Mouse (Mus musculus) testis, postnatal 14 days (tissue): ENCODE results near the gene Dnmbp.
A peak's percentile ranks its signal among the peaks of the same experiment; 100 is the strongest.
"Not testable (repeated sequence)": the region's sequence is repeated elsewhere in the genome, so short reads cannot be mapped to it uniquely, and the experiment has no call there.

ENCODE experiments used
- DNase-seq: peaks from one replicate; pipeline ENCODE4 v3.0.0; 2021; ENCODE audit warnings: low spot score

Dnmbp gene

DNA sequence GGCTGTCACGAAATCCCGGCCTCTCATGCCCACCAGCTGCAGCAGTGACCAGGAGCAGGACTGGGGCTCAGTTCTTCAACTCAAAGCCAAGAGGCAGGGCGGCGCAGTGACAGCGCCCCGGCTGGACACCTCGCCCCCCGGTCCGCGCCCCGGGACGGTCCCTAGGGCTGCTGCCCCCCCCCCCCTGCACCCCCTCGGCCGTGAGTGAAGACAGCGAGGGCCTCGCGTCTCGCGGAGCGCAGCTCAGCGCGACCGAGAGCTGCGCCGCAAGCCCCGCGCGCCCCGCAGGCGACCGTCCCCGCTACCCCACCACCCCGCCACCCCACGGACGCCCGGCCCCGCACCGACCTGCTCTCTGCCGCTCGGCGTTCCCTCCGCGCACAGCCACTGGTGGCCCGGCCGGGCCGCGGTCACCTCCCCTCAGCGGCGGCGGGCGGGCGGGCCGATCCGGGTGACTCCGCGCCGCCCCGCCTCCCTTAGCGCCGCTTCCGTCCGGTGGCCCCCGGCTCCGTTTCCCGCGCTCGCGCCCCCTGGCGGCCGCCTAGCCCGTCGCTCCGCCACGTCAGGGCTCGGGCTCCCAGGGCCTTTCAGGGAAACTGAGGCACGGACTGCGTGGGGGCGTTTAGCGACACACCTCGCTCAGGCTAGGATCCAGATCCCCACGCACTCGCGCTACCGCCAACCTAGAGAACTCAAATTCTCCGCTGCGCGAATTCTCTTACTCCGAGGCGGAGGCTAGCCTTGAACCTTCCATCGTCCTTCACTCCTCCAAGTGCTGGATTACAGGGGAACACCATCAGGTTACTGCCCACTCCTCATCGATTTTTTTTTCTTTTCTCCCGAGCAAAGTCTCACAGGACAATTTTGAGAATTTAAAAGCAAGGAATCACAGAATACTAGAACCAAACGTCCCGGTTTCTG lies at the start of gene Dnmbp:
Gene Dnmbp (minus strand): TSS at position 423 of the 921 bp plus-strand sequence.
- peak; percentile 82 for DNase-seq

- no peak for DNase-seq
Measured at GRCm38 (mm10) chr19:43986069-43986794, 46.2 kb upstream of the Dnmbp start, which contains the start of gene Cpn1. Gene Cpn1, minus strand, starts transcription at chr19:43986556.

DNA sequence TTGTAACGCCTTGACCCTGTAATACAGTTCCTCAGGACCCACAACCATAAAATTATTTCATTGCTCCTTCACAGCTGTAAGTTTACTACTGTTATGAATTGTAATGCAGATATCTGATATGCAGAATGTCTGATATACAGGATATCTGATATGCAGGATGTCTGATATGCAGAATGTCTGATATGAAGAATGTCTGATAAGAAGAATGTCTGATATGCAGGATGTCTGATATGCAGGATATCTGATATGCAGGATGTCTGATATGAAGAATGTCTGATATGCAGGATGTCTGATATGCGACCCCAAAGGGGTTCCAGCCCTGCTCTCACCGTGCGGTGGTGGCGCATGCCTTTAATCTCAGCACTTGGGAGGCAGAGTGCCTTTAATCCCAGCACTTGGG lies 42.0 kb upstream of the Dnmbp start:
- DNase-seq, result no peak

GRCm38 (mm10) chr19:43980711-43981110 lies 40.7 kb upstream of the Dnmbp start:
- no peak for DNase-seq

DNA sequence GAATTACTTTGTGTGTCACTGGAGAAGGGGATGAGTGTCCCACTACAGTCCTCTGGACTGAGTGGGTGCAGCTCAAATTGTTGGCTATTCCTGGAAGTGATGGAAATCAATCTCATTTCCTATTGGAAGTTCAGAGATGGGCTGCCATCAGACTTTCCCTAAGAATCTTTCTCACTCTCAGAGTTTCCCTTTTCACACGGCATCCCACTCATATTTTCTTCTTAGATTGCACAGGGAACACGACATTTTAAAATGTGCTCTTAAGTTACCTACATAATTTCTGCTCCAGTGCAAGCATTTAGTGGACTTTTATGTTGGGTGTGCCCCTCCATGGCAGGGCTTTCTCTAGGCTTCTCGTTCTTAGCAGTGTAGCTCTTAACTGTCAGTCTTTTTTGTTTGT lies 37.8 kb upstream of the Dnmbp start:
- DNase-seq, result no peak

- no peak for DNase-seq
Measured at GRCm38 (mm10) chr19:43976661-43977060, 36.7 kb upstream of the Dnmbp start.

DNA sequence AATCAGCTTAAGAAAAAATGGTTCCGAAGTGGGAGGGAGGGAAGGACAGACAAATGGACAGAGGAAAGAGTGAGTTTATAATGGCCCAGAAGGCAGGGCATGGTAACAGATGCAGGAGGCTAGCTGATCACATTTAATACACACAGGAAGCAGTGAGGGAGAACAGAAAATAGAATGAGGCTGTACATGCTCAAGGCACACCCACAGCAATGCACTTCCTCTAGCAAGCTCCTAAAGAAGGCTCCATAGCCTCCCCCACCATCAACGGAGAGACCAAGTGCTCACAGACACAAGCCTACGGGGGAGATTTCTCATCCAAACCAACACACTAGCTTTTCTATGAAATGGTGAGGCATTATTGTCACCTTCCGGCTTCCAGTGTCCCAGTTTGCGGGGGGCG lies 34.2 kb upstream of the Dnmbp start:
- DNase-seq, result no peak

DNA sequence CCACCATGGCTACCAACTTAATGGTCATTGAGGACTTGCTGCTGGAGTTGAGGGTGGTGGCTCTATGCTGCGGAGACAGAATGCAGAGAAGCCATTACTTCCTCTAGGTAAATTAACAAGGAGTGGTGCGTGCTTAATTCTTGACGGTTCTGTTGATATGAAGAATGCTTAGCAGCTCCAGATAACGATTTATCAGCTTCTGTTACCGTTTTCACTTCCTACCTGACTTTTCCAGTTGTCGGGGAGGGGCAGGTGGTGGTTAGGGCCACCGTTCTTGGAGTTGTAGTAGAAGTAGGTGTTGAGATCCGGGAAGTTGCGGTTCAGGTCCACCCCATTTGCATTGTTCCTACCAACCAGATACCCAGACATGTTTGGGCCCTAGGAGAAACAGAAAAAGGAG lies 33.7 kb upstream of the Dnmbp start:
- no peak for DNase-seq

DNA sequence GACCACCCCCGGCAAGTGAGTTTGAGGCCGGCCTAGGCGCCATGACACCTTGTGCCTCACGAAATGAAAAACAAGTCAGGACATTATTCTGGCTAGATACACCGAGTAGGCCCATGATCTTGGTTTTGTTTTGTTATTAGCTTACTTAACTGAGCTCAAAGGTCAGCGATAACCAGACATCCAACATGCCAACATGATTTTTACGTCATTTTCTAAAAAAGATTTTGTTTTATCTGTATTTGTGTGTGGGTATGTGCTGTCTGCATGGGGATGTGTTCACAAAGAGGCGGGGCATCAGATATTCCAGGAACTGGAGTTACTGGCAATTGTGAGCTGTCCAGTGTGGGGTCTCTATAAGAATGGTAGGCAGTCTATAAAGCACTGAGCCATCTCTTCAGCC lies 32.1 kb upstream of the Dnmbp start:
- no peak for DNase-seq

DNA sequence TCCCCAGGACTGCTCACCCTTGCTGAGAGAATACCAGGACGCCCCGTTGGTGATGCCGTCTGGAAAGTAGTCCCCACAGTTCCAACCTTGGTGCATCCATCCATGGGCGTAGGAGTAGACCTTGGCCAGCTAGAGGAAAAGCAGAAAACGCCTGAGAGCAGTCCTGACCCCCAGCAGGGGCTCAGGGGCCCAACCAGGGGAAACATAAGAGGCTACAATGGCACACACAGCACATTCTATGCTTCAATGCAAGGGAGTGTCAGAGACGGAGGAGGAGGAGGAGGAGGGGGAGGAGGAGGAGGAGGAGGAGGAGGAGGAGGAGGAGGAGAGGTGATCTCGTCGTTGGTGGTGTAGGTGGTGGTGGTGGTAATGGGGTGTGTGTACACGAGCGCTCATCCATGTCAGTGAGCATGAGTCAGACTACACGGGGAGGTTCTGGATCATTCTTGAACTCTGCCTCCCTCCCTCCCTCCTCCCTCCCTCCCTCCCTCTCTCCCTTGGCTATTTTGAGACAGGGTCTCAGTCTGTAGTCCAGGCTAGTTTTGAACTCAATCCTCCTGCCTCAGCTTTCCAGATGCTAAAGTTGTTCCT lies 28.5 kb upstream of the Dnmbp start:
- no peak for DNase-seq

DNA sequence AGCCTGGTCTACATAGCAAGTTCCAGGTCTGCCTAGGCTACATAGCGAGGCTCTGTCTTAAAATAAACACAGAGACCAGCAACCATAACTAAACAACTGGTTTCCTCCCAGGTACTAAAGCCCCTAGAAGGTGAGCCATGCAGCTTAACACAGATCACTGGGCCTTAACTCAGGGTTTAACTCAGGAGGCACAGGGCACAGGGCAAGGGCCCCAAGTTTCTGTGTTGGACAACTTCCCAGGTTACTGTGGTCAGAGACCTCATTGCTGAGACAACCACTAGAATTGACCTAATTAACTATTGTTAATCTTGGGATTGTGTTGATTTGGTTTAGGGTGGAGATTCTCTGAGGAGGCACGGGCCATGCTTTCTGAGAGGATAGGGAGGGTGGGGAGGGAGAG lies 26.5 kb upstream of the Dnmbp start:
- no peak for DNase-seq

DNA sequence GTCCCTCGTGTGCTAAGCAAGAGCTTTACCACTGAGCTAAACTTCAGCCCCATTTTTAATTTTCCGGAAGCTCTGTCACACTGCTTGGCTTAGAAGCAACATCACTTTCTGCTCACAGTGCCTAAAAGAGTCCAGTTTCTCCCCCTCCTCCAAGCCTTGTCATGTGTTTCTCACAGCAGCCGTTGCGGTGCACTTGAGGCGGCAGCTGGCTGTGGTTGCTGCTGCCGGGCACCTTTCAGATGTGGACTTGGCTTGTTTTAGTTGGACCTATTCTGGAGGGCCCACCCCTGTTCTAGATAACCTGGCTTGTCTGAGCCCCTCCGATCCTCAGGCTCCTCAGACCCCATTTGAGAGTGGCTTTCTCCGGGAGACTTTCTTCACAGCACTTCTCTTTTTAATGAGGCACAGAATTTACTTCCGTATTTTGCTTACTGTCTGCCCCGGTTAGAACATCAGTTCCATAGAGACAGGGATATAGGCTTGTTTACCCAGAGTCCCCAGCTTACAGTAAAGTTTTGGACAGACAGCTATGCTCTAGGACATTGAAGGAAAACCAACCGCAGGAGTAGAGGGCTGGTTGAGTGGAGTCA lies 25.6 kb upstream of the Dnmbp start:
- no peak for DNase-seq

DNA sequence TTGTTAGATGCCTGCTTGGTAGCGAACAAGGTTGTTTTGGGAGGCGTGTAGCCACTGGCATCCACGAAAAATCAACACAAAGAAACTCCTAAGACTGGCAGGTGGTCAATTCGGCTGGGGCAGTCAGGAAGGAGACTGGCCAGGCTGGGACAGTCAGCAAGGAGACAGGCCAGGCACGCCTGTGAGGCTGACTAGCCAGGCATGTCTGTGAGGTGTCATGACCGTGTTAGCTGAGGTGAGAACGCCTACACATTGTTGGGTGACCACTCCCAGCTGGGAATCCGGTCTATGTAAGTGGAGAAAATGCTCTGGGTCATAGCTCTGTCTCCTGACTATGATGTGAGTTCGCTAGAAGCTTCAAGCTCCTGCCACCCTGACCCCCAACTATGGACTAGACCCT lies 22.8 kb upstream of the Dnmbp start:
- DNase-seq, result no peak

DNA sequence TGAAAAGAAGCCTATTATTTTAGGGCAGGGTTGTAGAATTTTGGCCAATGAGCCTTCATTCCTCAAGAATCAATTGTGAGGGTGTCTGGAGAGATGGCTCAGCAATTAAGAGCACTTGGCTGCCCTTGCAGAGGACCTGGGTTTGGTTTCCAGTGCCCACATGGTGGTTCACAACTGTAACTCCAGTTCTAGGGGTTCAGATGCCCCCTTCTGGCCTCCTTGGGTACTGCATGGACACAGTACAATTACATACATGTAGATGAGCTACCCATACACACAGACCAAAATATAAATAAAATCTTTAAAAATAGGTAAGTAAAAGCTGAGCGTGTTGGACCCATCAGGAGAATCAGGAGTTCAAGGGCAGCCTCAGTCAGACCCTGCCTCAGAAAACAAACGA lies 21.2 kb upstream of the Dnmbp start:
- no peak for DNase-seq

DNA sequence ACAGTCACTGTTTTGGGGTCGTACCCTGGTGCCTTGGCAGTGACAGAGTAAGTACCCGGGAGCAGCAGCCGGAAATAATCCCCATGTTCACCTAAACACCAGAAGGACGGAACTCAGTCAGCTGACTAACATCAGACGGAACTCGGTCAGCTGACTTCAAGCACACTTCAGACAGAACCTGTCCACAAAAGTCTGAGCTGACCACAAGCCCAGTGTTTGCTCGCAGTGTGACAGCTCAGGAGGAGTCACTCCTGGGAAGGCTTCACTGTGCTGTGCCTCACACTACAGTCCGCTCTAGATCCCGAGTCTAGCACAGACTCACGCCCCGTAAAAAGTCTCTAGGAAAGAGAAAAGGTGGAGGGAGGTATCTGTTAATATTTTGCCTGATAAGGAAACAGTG lies 20.0 kb upstream of the Dnmbp start:
- DNase-seq, result no peak

GRCm38 (mm10) chr19:43959162-43959561 lies 19.2 kb upstream of the Dnmbp start:
- peak; percentile 70 for DNase-seq

GRCm38 (mm10) chr19:43957881-43958280 lies 17.9 kb upstream of the Dnmbp start:
- no peak for DNase-seq

- no peak for DNase-seq
Measured at GRCm38 (mm10) chr19:43957402-43957801, 17.4 kb upstream of the Dnmbp start.

DNA sequence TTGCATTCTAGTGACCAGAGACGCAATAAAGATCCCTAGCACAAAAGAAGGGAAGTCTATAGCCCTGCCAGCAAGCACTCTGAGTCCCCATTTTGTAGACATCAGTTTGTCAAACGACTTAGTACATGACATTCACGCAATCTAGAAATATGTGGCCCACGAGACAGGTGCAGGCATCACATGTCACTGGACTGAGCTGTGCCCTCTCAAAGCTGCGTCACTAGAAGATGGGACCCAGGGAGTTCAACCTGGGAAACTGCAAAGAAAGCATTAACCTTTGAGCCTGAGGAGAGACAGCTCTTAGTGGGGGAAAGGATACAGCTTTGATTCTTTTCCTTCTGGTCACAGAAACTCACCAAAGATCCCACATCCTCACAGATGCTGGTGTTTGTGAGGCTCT lies 15.3 kb upstream of the Dnmbp start:
- no peak for DNase-seq

GRCm38 (mm10) chr19:43954864-43955263 lies 14.9 kb upstream of the Dnmbp start:
- no peak for DNase-seq

- DNase-seq, result not testable (repeated sequence)
Measured at GRCm38 (mm10) chr19:43952936-43953335, 12.9 kb upstream of the Dnmbp start.

GRCm38 (mm10) chr19:43949111-43949810 lies 9.3 kb upstream of the Dnmbp start:
- DNase-seq, result no peak
